Mouse (Mus musculus): ENCODE data around the gene Rab4a. TPM values are rescaled to one million over a fixed set of nuclear protein-coding genes. Genes with fewer than 3 reads are reported as not detected.
A peak's percentile ranks its signal among the peaks of the same experiment; 100 is the strongest.

Rab4a gene
- polyA plus RNA-seq (2014; fragmentation: Nextera tagmentation; extraction: Ambion mirVana) = 79.1 and 82.7 TPM in 2 replicates

GRCm38 (mm10) chr8:123805718-123806373 is at the start of gene Rab4a:
Rab4a (plus strand) TSS chr8:123805985.
- H3K36me3 ChIP-seq (replicated peaks; ENCODE audit: control insufficient read depth, insufficient read depth) = no peaks in the 10 kb centered on the region
- H3K9ac ChIP-seq = peak within 1 kb of the TSS; percentile 89
- ATAC-seq (ENCODE audit: low FRiP score) (peak; percentile 93), DNase-seq (ENCODE audit: low spot score) (peak; percentile 84)
- H3K27ac ChIP-seq = peak within 1 kb of the TSS; percentile 77
- peaks cover 23% of the 10 kb centered on the region for H3K4me1 ChIP-seq (replicated peaks; ENCODE audit: control insufficient read depth, insufficient read depth, low read length)
- WGBS = under 1% methylated on average over 48 of the region's 48 CpGs
- H3K9me3 ChIP-seq (ENCODE audit: control insufficient read depth, low read length) = no peaks in the 10 kb centered on the region
- peak within 1 kb of the TSS; percentile 79 for H3K4me3 ChIP-seq (replicated peaks; ENCODE audit: low read length)
- H3K4me2 ChIP-seq (replicated peaks) = peak within 1 kb of the TSS; percentile 94
- no peaks in the 10 kb centered on the region for H3K27me3 ChIP-seq (ENCODE audit: control insufficient read depth, insufficient read depth, low read length)

- Histone ChIP-seq H3K27me3 (ENCODE audit: control insufficient read depth, insufficient read depth, low read length) (no peaks in the 10 kb centered on the region), H3K4me3 (replicated peaks; ENCODE audit: low read length) (no peak overlapping the region), H3K36me3 (replicated peaks; ENCODE audit: control insufficient read depth, insufficient read depth) (no peaks in the 10 kb centered on the region), H3K27ac (no peak overlapping the region), H3K9me3 (ENCODE audit: control insufficient read depth, low read length) (no peaks in the 10 kb centered on the region), H3K4me2 (replicated peaks) (no peak overlapping the region), H3K4me1 (replicated peaks; ENCODE audit: control insufficient read depth, insufficient read depth, low read length) (peaks cover 38% of the 10 kb centered on the region), H3K9ac (no peak overlapping the region)
- ATAC-seq (ENCODE audit: low FRiP score) (no peak), DNase-seq (ENCODE audit: low spot score) (no peak)
- 85% methylated on average over 8 of the region's 8 CpGs for WGBS
These were observed 48.9 kb upstream of the Rab4a start for GRCm38 (mm10) chr8:123756901-123757300.

- Histone ChIP-seq H3K9me3 (ENCODE audit: control insufficient read depth, low read length) (no peaks in the 10 kb centered on the region), H3K4me2 (replicated peaks) (no peak overlapping the region), H3K9ac (no peak overlapping the region), H3K4me1 (replicated peaks; ENCODE audit: control insufficient read depth, insufficient read depth, low read length) (peaks cover 31% of the 10 kb centered on the region), H3K4me3 (replicated peaks; ENCODE audit: low read length) (no peak overlapping the region), H3K36me3 (replicated peaks; ENCODE audit: control insufficient read depth, insufficient read depth) (no peaks in the 10 kb centered on the region), H3K27me3 (ENCODE audit: control insufficient read depth, insufficient read depth, low read length) (no peaks in the 10 kb centered on the region), H3K27ac (no peak overlapping the region)
- 90% methylated on average over 1 of the region's 1 CpGs for WGBS
- ATAC-seq (ENCODE audit: low FRiP score) = no peak
- DNase-seq (ENCODE audit: low spot score) = no peak
These were observed 46.9 kb upstream of the Rab4a start for GRCm38 (mm10) chr8:123758935-123759334.

GRCm38 (mm10) chr8:123759933-123760332 is 45.9 kb upstream of the Rab4a start:
- DNase-seq (ENCODE audit: low spot score) (peak; percentile 76), ATAC-seq (ENCODE audit: low FRiP score) (peak; percentile 66)
- H3K36me3 ChIP-seq (replicated peaks; ENCODE audit: control insufficient read depth, insufficient read depth) = no peaks in the 10 kb centered on the region
- peak overlapping the region; percentile 42 for H3K4me2 ChIP-seq (replicated peaks)
- peaks cover 25% of the 10 kb centered on the region; the same call in 1 of the 2 replicates for H3K4me1 ChIP-seq (replicated peaks; ENCODE audit: control insufficient read depth, insufficient read depth, low read length)
- no peak overlapping the region for H3K4me3 ChIP-seq (replicated peaks; ENCODE audit: low read length)
- H3K9me3 ChIP-seq (ENCODE audit: control insufficient read depth, low read length) = no peaks in the 10 kb centered on the region
- WGBS = 6% methylated on average over 10 of the region's 10 CpGs
- H3K27ac ChIP-seq = no peak overlapping the region
- H3K27me3 ChIP-seq (ENCODE audit: control insufficient read depth, insufficient read depth, low read length) = no peaks in the 10 kb centered on the region
- H3K9ac ChIP-seq = no peak overlapping the region

GRCm38 (mm10) chr8:123760579-123760978 is 45.2 kb upstream of the Rab4a start:
- Histone ChIP-seq H3K9me3 (ENCODE audit: control insufficient read depth, low read length) (no peaks in the 10 kb centered on the region), H3K4me2 (replicated peaks) (no peak overlapping the region), H3K27ac (no peak overlapping the region), H3K4me3 (replicated peaks; ENCODE audit: low read length) (no peak overlapping the region), H3K27me3 (ENCODE audit: control insufficient read depth, insufficient read depth, low read length) (no peaks in the 10 kb centered on the region), H3K9ac (no peak overlapping the region; the same call in 1 of the 2 replicates), H3K4me1 (replicated peaks; ENCODE audit: control insufficient read depth, insufficient read depth, low read length) (peaks cover 25% of the 10 kb centered on the region; the same call in 1 of the 2 replicates), H3K36me3 (replicated peaks; ENCODE audit: control insufficient read depth, insufficient read depth) (no peaks in the 10 kb centered on the region)
- WGBS = 47% methylated on average over 5 of the region's 5 CpGs
- DNase-seq (ENCODE audit: low spot score) = no peak
- ATAC-seq (ENCODE audit: low FRiP score) = no peak

GRCm38 (mm10) chr8:123761266-123761882 is 44.4 kb upstream of the Rab4a start:
- Histone ChIP-seq H3K36me3 (replicated peaks; ENCODE audit: control insufficient read depth, insufficient read depth) (no peaks in the 10 kb centered on the region), H3K27me3 (ENCODE audit: control insufficient read depth, insufficient read depth, low read length) (no peaks in the 10 kb centered on the region), H3K9ac (no peak overlapping the region), H3K4me3 (replicated peaks; ENCODE audit: low read length) (no peak overlapping the region), H3K9me3 (ENCODE audit: control insufficient read depth, low read length) (no peaks in the 10 kb centered on the region), H3K27ac (no peak overlapping the region), H3K4me2 (replicated peaks) (no peak overlapping the region), H3K4me1 (replicated peaks; ENCODE audit: control insufficient read depth, insufficient read depth, low read length) (peaks cover 25% of the 10 kb centered on the region; the same call in 1 of the 2 replicates)
- 52% methylated on average over 12 of the region's 12 CpGs for WGBS
- no peak for ATAC-seq (ENCODE audit: low FRiP score)
- no peak for DNase-seq (ENCODE audit: low spot score)

GRCm38 (mm10) chr8:123761883-123762270 is 43.9 kb upstream of the Rab4a start:
- H3K27ac ChIP-seq = no peak overlapping the region
- H3K4me3 ChIP-seq (replicated peaks; ENCODE audit: low read length) = no peak overlapping the region
- H3K27me3 ChIP-seq (ENCODE audit: control insufficient read depth, insufficient read depth, low read length) = no peaks in the 10 kb centered on the region
- 36% methylated on average over 4 of the region's 4 CpGs for WGBS
- H3K4me2 ChIP-seq (replicated peaks) = no peak overlapping the region
- ATAC-seq (ENCODE audit: low FRiP score) (no peak), DNase-seq (ENCODE audit: low spot score) (no peak)
- H3K36me3 ChIP-seq (replicated peaks; ENCODE audit: control insufficient read depth, insufficient read depth) = no peaks in the 10 kb centered on the region
- H3K9ac ChIP-seq = no peak overlapping the region
- peaks cover 25% of the 10 kb centered on the region; the same call in 1 of the 2 replicates for H3K4me1 ChIP-seq (replicated peaks; ENCODE audit: control insufficient read depth, insufficient read depth, low read length)
- H3K9me3 ChIP-seq (ENCODE audit: control insufficient read depth, low read length) = no peaks in the 10 kb centered on the region

GRCm38 (mm10) chr8:123763355-123763754 is 42.4 kb upstream of the Rab4a start:
- H3K4me3 ChIP-seq (replicated peaks; ENCODE audit: low read length) = no peak overlapping the region
- H3K36me3 ChIP-seq (replicated peaks; ENCODE audit: control insufficient read depth, insufficient read depth) = no peaks in the 10 kb centered on the region
- WGBS = 65% methylated on average over 7 of the region's 7 CpGs
- no peak overlapping the region for H3K4me2 ChIP-seq (replicated peaks)
- no peak overlapping the region for H3K9ac ChIP-seq
- H3K9me3 ChIP-seq (ENCODE audit: control insufficient read depth, low read length) = no peaks in the 10 kb centered on the region
- no peak overlapping the region for H3K27ac ChIP-seq
- no peaks in the 10 kb centered on the region for H3K27me3 ChIP-seq (ENCODE audit: control insufficient read depth, insufficient read depth, low read length)
- H3K4me1 ChIP-seq (replicated peaks; ENCODE audit: control insufficient read depth, insufficient read depth, low read length) = peaks cover 25% of the 10 kb centered on the region; the same call in 1 of the 2 replicates
- ATAC-seq (ENCODE audit: low FRiP score) (no peak), DNase-seq (ENCODE audit: low spot score) (peak; percentile 50)

GRCm38 (mm10) chr8:123764671-123765070 is 41.1 kb upstream of the Rab4a start:
- H3K36me3 ChIP-seq (replicated peaks; ENCODE audit: control insufficient read depth, insufficient read depth) = no peaks in the 10 kb centered on the region
- H3K4me2 ChIP-seq (replicated peaks) = no peak overlapping the region
- no peak overlapping the region for H3K9ac ChIP-seq
- no peaks in the 10 kb centered on the region for H3K9me3 ChIP-seq (ENCODE audit: control insufficient read depth, low read length)
- DNase-seq (ENCODE audit: low spot score) (no peak), ATAC-seq (ENCODE audit: low FRiP score) (no peak)
- no peak overlapping the region for H3K27ac ChIP-seq
- H3K4me3 ChIP-seq (replicated peaks; ENCODE audit: low read length) = no peak overlapping the region
- peaks cover 23% of the 10 kb centered on the region; the same call in 1 of the 2 replicates for H3K4me1 ChIP-seq (replicated peaks; ENCODE audit: control insufficient read depth, insufficient read depth, low read length)
- WGBS = 38% methylated on average over 4 of the region's 4 CpGs
- H3K27me3 ChIP-seq (ENCODE audit: control insufficient read depth, insufficient read depth, low read length) = no peaks in the 10 kb centered on the region
